In genomic region chr2:35213345-35213910, GRCm38 (mm10) we compare ENCODE assay signal across 26 mouse cellular contexts. TPM values are rescaled to one million over a fixed set of nuclear protein-coding genes. Genes with fewer than 3 reads are reported as not detected.
A peak's percentile ranks its signal among the peaks of the same experiment; 100 is the strongest.
DNase-seq lines count a peak whose midpoint lies in the region; ATAC-seq and TF ChIP-seq lines count a peak whose summit lies in the region.
"Had no signal": no experiment of that assay in that cellular context is flagged by ENCODE, and none has a peak within 500 bp of the region (broad histone marks: within the 10 kb centered on the region; RNA-seq: fewer than 3 reads in every experiment).

No protein-coding gene starts in this region.

- no peak overlapping the region for H3K9ac ChIP-seq in intestine, embryonic 15.5 days
- no peak overlapping the region for H3K9ac ChIP-seq in liver, embryonic 13.5 days
- H3K9ac ChIP-seq: forebrain, postnatal 0 days; hindbrain, embryonic 15.5 days; kidney, embryonic 15.5 days; limb, embryonic 13.5 days; lung, embryonic 15.5 days; midbrain, embryonic 15.5 days; neural tube, embryonic 12.5 days had no signal

- peak; percentile 58; the same call in 1 of the 2 replicates for ATAC-seq in intestine, embryonic 15.5 days
- peak; percentile 72 for ATAC-seq in liver, embryonic 13.5 days (ENCODE audit: low read depth)
- peak; percentile 62 for ATAC-seq in megakaryocyte-erythroid progenitor cell, adult 5-6 weeks (replicated peaks; ENCODE audit: low FRiP score, low TSS enrichment, poor library complexity, severe bottlenecking)
- ATAC-seq: forebrain, postnatal 0 days; midbrain, embryonic 15.5 days had no signal

- 61% methylated on average over 12 of the region's 12 CpGs for WGBS in intestine, embryonic 15.5 days
- 21% methylated on average over 12 of the region's 12 CpGs for WGBS in liver, embryonic 13.5 days (ENCODE audit: insufficient replicate concordance)

- no peaks in the 10 kb centered on the region for H3K9me3 ChIP-seq in intestine, embryonic 15.5 days
- H3K9me3 ChIP-seq in liver, embryonic 13.5 days (replicated peaks) = no peaks in the 10 kb centered on the region
- H3K9me3 ChIP-seq: embryonic facial prominence, embryonic 10.5 days; hindbrain, embryonic 15.5 days; kidney, embryonic 15.5 days; limb, embryonic 13.5 days; lung, embryonic 15.5 days; midbrain, embryonic 15.5 days; neural tube, embryonic 12.5 days had no signal

- peak overlapping the region; percentile 43 for H3K4me3 ChIP-seq in testis, adult 2 months (ENCODE audit: control insufficient read depth, low read depth, low read length)
- no peak overlapping the region for H3K4me3 ChIP-seq in intestine, embryonic 15.5 days (replicated peaks)
- no peak overlapping the region for H3K4me3 ChIP-seq in liver, embryonic 13.5 days (replicated peaks)
- H3K4me3 ChIP-seq: embryonic facial prominence, embryonic 10.5 days; hindbrain, embryonic 15.5 days; kidney, embryonic 15.5 days; limb, embryonic 13.5 days; lung, embryonic 15.5 days; midbrain, embryonic 15.5 days; neural tube, embryonic 12.5 days had no signal

- DNase-seq in testis, postnatal 10 days (ENCODE audit: low spot score) = no peak
- peak; percentile 21 for DNase-seq in liver, embryonic 13.5 days
- no peak for DNase-seq in frontal cortex, postnatal 14 days (ENCODE audit: low spot score in 2 of 2)
- DNase-seq in cerebellum, adult 11 months = no peak
- DNase-seq in layer of hippocampus, adult 18-20 months (ENCODE audit: low spot score in 2 of 2) = no peak
- DNase-seq: adrenal gland, postnatal 14 days; cerebellum, adult 9-11 months; forebrain, postnatal 0 days; heart, adult 18-20 months; heart, postnatal 36 days; kidney, adult 11 months; kidney, postnatal 36 days; lung, postnatal 36 days; right cerebral cortex, postnatal 14 days; thymus, postnatal 25 days had no signal

- TF ChIP-seq CTCF in testis, adult 2 months (IDR thresholded peaks at IDR 0.05; ENCODE audit: control insufficient read depth, insufficient read depth, insufficient replicate concordance, low read depth, low read length) = no peak

- no peak overlapping the region for H3K27ac ChIP-seq in testis, adult 2 months (ENCODE audit: control insufficient read depth, insufficient read depth, low read depth, low read length)
- no peak overlapping the region for H3K27ac ChIP-seq in intestine, embryonic 15.5 days
- no peak overlapping the region for H3K27ac ChIP-seq in liver, embryonic 13.5 days
- H3K27ac ChIP-seq: embryonic facial prominence, embryonic 10.5 days; hindbrain, embryonic 15.5 days; limb, embryonic 13.5 days; midbrain, embryonic 15.5 days; neural tube, embryonic 12.5 days had no signal

- no peak for TF ChIP-seq POLR2A in testis, adult 2 months (IDR thresholded peaks at IDR 0.05; ENCODE audit: control insufficient read depth, low read depth, low read length)

- peaks cover 11% of the 10 kb centered on the region for H3K4me1 ChIP-seq in testis, adult 2 months (ENCODE audit: control insufficient read depth, insufficient read depth, low read length)
- H3K4me1 ChIP-seq in intestine, embryonic 15.5 days (replicated peaks) = peaks cover 3% of the 10 kb centered on the region; the same call in 1 of the 2 replicates
- peaks cover 18% of the 10 kb centered on the region for H3K4me1 ChIP-seq in liver, embryonic 13.5 days (replicated peaks)

- no peak overlapping the region for H3K4me2 ChIP-seq in intestine, embryonic 15.5 days (replicated peaks)
- peak overlapping the region; percentile 41 for H3K4me2 ChIP-seq in liver, embryonic 13.5 days
- H3K4me2 ChIP-seq: hindbrain, embryonic 15.5 days; kidney, embryonic 15.5 days; limb, embryonic 13.5 days; midbrain, embryonic 15.5 days; neural tube, embryonic 12.5 days had no signal

- no peaks in the 10 kb centered on the region for H3K36me3 ChIP-seq in testis, adult 2 months (ENCODE audit: control insufficient read depth, insufficient read depth, low read length)
- no peaks in the 10 kb centered on the region for H3K36me3 ChIP-seq in intestine, embryonic 15.5 days
- H3K36me3 ChIP-seq in liver, embryonic 13.5 days = no peaks in the 10 kb centered on the region
- H3K36me3 ChIP-seq: embryonic facial prominence, embryonic 10.5 days; hindbrain, embryonic 15.5 days; kidney, embryonic 15.5 days; limb, embryonic 13.5 days; lung, embryonic 15.5 days; midbrain, embryonic 15.5 days; neural tube, embryonic 12.5 days had no signal

- H3K27me3 ChIP-seq in testis, adult 2 months (ENCODE audit: control insufficient read depth, insufficient read depth, low read length) = no peaks in the 10 kb centered on the region
- H3K27me3 ChIP-seq in intestine, embryonic 15.5 days (replicated peaks) = no peaks in the 10 kb centered on the region
- peaks cover 8% of the 10 kb centered on the region; the same call in 1 of the 2 replicates for H3K27me3 ChIP-seq in liver, embryonic 13.5 days
- H3K27me3 ChIP-seq: CH12.LX; hindbrain, embryonic 15.5 days; kidney, embryonic 15.5 days; lung, embryonic 15.5 days; midbrain, embryonic 15.5 days; neural tube, embryonic 12.5 days had no signal

RNA-seq across cellular contexts. Expression of gene Rab14, which starts 12.5 kb away (rescaled TPM):
- 20.1 and 28.9 TPM in 2 replicates for polyA plus RNA-seq in testis, adult 2 months (2012; rRNA removed)
- 292 and 338 TPM in 2 replicates for polyA plus RNA-seq in intestine, embryonic 15.5 days (2015; fragmentation: Nextera tagmentation; extraction: Ambion mirVana)
- 148 and 181 TPM in 2 replicates for polyA plus RNA-seq in liver, embryonic 13.5 days (2015; fragmentation: Nextera tagmentation; extraction: Ambion mirVana)
- total RNA-seq in megakaryocyte-erythroid progenitor cell, adult 5-6 weeks (2014; fragmentation: Nextera tagmentation) = 97.8 and 106 TPM in 2 replicates
- total RNA-seq in megakaryocyte-erythroid progenitor cell, adult 5-6 weeks (2017) = 92.0 and 129 TPM in 2 replicates
- 100 to 1,000 TPM; 237 to 248 TPM for total RNA-seq in layer of hippocampus, adult 18-20 months (2021)

RNA-seq across cellular contexts. Expression of gene Gsn, which starts 42.8 kb away (rescaled TPM):
- 49.9 and 88.6 TPM in 2 replicates for polyA plus RNA-seq in testis, adult 2 months (2012; rRNA removed)
- 167 and 170 TPM in 2 replicates for polyA plus RNA-seq in intestine, embryonic 15.5 days (2015; fragmentation: Nextera tagmentation; extraction: Ambion mirVana)
- 77.4 and 92.5 TPM in 2 replicates for polyA plus RNA-seq in liver, embryonic 13.5 days (2015; fragmentation: Nextera tagmentation; extraction: Ambion mirVana)
- total RNA-seq in megakaryocyte-erythroid progenitor cell, adult 5-6 weeks (2014; fragmentation: Nextera tagmentation) = 15.8 and 16.1 TPM in 2 replicates
- 3.7 and 5.2 TPM in 2 replicates for total RNA-seq in megakaryocyte-erythroid progenitor cell, adult 5-6 weeks (2017)
- 10 to 100 TPM; 45.0 to 49.4 TPM for total RNA-seq in layer of hippocampus, adult 18-20 months (2021)
